ENCODE assay signal across 8 mouse cellular contexts in the genomic region with DNA sequence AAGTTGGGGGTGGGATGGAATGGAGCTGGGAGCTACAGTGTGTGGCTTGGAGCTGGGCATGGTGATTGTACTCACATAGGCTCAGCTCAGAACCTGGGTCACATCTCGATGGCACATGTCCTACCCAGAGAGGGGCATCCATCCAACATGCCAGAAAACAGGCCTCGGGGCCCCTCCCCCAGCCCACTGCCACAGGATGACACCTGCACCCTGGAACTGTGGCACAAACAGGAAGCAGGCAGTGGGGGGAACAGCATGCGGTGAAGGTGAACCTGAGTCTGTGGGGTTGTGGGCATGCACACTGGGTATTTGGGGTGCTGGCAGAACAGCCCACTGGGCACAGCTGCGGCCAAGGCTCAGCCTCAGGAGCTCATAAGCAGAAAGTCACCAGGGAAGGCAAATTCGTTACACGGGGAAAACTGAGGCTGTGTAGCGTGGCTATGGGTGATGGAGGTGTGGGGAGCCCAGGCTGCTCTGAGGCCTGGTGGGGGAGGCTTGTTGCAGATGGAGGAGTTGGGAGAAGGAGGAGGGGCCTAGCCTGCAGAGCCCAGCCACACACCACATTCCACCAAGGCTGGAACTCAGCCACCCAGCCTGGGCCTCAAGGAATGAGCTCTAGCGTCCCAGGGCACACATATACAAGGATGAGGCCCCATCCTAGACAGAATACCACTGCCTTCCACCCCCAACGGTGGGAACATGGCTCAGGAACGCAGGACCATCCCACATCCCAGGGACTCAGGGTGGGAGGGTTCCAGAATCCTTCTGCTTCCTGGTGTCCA. TPM values are rescaled to one million over a fixed set of nuclear protein-coding genes. Genes with fewer than 3 reads are reported as not detected.
DNase-seq lines count a peak whose midpoint lies in the region; ATAC-seq and TF ChIP-seq lines count a peak whose summit lies in the region.

No protein-coding gene starts in this region.

- peaks cover 44% of the 10 kb centered on the region for H3K36me3 ChIP-seq in forebrain, embryonic 10.5 days (replicated peaks)
- peaks cover 34% of the 10 kb centered on the region for H3K36me3 ChIP-seq in forebrain, postnatal 0 days (ENCODE audit: insufficient read depth)
- peaks cover 35% of the 10 kb centered on the region for H3K36me3 ChIP-seq in heart, embryonic 12.5 days
- peaks cover 30% of the 10 kb centered on the region for H3K36me3 ChIP-seq in limb, embryonic 14.5 days (ENCODE audit: control insufficient read depth, insufficient read depth, low read length)
- H3K36me3 ChIP-seq in stomach, embryonic 15.5 days: peaks cover 28% of the 10 kb centered on the region
- peaks cover 37% of the 10 kb centered on the region for H3K36me3 ChIP-seq in midbrain, embryonic 14.5 days (ENCODE audit: control insufficient read depth, insufficient read depth, low read length)

- no peak overlapping the region for H3K4me2 ChIP-seq in forebrain, postnatal 0 days (ENCODE audit: low read depth)
- peak overlapping the region; percentile 47 for H3K4me2 ChIP-seq in heart, embryonic 12.5 days
- peak overlapping the region; percentile 21 for H3K4me2 ChIP-seq in limb, embryonic 14.5 days (replicated peaks; ENCODE audit: low read depth, low read length, severe bottlenecking)
- peak overlapping the region; percentile 56 for H3K4me2 ChIP-seq in stomach, embryonic 15.5 days
- no peak overlapping the region for H3K4me2 ChIP-seq in midbrain, embryonic 14.5 days (ENCODE audit: low read length)

- peak overlapping the region; percentile 2 for H3K4me3 ChIP-seq in forebrain, embryonic 10.5 days
- no peak overlapping the region for H3K4me3 ChIP-seq in forebrain, postnatal 0 days (ENCODE audit: low read depth, low read length)
- H3K4me3 ChIP-seq in heart, embryonic 12.5 days: peak overlapping the region; percentile 14
- no peak overlapping the region for H3K4me3 ChIP-seq in limb, embryonic 14.5 days (replicated peaks; ENCODE audit: low read length)
- H3K4me3 ChIP-seq in stomach, embryonic 15.5 days (replicated peaks): peak overlapping the region; percentile 35
- no peak overlapping the region for H3K4me3 ChIP-seq in midbrain, embryonic 14.5 days (replicated peaks; ENCODE audit: low read depth, low read length)

- no peak for DNase-seq in forebrain, embryonic 10.5 days (ENCODE audit: extremely low spot score, low spot score)
- no peak for DNase-seq in forebrain, postnatal 0 days
- peak; percentile 86 for DNase-seq in 3T3-L1 (ENCODE audit: low read depth, low spot score)
- DNase-seq in limb, embryonic 14.5 days (ENCODE audit: low spot score): peak; percentile 82
- DNase-seq in adrenal gland, postnatal 4 days (ENCODE audit: low spot score in 2 of 2): no peak
- no peak for DNase-seq in midbrain, embryonic 14.5 days

- ATAC-seq in forebrain, postnatal 0 days: no peak
- ATAC-seq in heart, embryonic 12.5 days (ENCODE audit: insufficient number of reproducible peaks, low FRiP score): peak; percentile 63
- ATAC-seq in limb, embryonic 14.5 days (ENCODE audit: low FRiP score, low read depth): peak; percentile 82
- ATAC-seq in stomach, embryonic 15.5 days (ENCODE audit: insufficient read depth, low FRiP score, low read depth): peak; percentile 74
- ATAC-seq in midbrain, embryonic 14.5 days (ENCODE audit: low FRiP score, low TSS enrichment): no peak

- TF ChIP-seq CTCF in forebrain, postnatal 0 days (IDR thresholded peaks at IDR 0.05; ENCODE audit: low read depth): no peak

- H3K27ac ChIP-seq in forebrain, embryonic 10.5 days: no peak overlapping the region
- H3K27ac ChIP-seq in forebrain, postnatal 0 days (ENCODE audit: low read depth, low read length): no peak overlapping the region
- peak overlapping the region; percentile 91 for H3K27ac ChIP-seq in heart, embryonic 12.5 days (ENCODE audit: poor library complexity, severe bottlenecking)
- peak overlapping the region; percentile 85 for H3K27ac ChIP-seq in limb, embryonic 14.5 days (replicated peaks; ENCODE audit: low read depth, low read length)
- peak overlapping the region; percentile 95 for H3K27ac ChIP-seq in stomach, embryonic 15.5 days
- no peak overlapping the region for H3K27ac ChIP-seq in midbrain, embryonic 14.5 days (replicated peaks; ENCODE audit: low read depth, low read length)

- H3K4me1 ChIP-seq in forebrain, embryonic 10.5 days: peaks cover 35% of the 10 kb centered on the region
- H3K4me1 ChIP-seq in forebrain, postnatal 0 days (ENCODE audit: insufficient read depth): no peaks in the 10 kb centered on the region
- H3K4me1 ChIP-seq in heart, embryonic 12.5 days (replicated peaks): peaks cover 51% of the 10 kb centered on the region
- H3K4me1 ChIP-seq in limb, embryonic 14.5 days (ENCODE audit: control insufficient read depth, insufficient read depth, low read length): peaks cover 23% of the 10 kb centered on the region
- H3K4me1 ChIP-seq in stomach, embryonic 15.5 days: peaks cover 48% of the 10 kb centered on the region
- no peaks in the 10 kb centered on the region for H3K4me1 ChIP-seq in midbrain, embryonic 14.5 days (ENCODE audit: control insufficient read depth, insufficient read depth, low read length)

- no peaks in the 10 kb centered on the region for H3K9me3 ChIP-seq in forebrain, embryonic 10.5 days
- H3K9me3 ChIP-seq in forebrain, postnatal 0 days (ENCODE audit: low read length): no peaks in the 10 kb centered on the region
- H3K9me3 ChIP-seq in heart, embryonic 12.5 days (replicated peaks): no peaks in the 10 kb centered on the region
- H3K9me3 ChIP-seq in limb, embryonic 14.5 days (ENCODE audit: control insufficient read depth, low read length): no peaks in the 10 kb centered on the region
- no peaks in the 10 kb centered on the region for H3K9me3 ChIP-seq in stomach, embryonic 15.5 days
- no peaks in the 10 kb centered on the region for H3K9me3 ChIP-seq in midbrain, embryonic 14.5 days (ENCODE audit: control insufficient read depth, low read length)

- 73% methylated on average over 10 of the region's 10 CpGs for WGBS in forebrain, embryonic 10.5 days
- WGBS in forebrain, postnatal 0 days: 74% methylated on average over 10 of the region's 10 CpGs
- WGBS in heart, embryonic 12.5 days: 52% methylated on average over 10 of the region's 10 CpGs
- WGBS in limb, embryonic 14.5 days: 48% methylated on average over 10 of the region's 10 CpGs
- 43% methylated on average over 10 of the region's 10 CpGs for WGBS in stomach, embryonic 15.5 days
- WGBS in midbrain, embryonic 14.5 days: 77% methylated on average over 10 of the region's 10 CpGs

- no peak overlapping the region for H3K9ac ChIP-seq in forebrain, postnatal 0 days
- peak overlapping the region; percentile 54 for H3K9ac ChIP-seq in heart, embryonic 12.5 days
- H3K9ac ChIP-seq in limb, embryonic 14.5 days (ENCODE audit: low read depth, low read length, severe bottlenecking): peak overlapping the region; percentile 40
- peak overlapping the region; percentile 38; the same call in 1 of the 2 replicates for H3K9ac ChIP-seq in stomach, embryonic 15.5 days
- H3K9ac ChIP-seq in midbrain, embryonic 14.5 days (replicated peaks; ENCODE audit: low read length): no peak overlapping the region; the same call in 1 of the 2 replicates

- no peak for TF ChIP-seq POLR2A in limb, embryonic 14.5 days (IDR thresholded peaks at IDR 0.05; ENCODE audit: borderline replicate concordance, extremely low read depth, insufficient read depth, insufficient read length)

- H3K27me3 ChIP-seq in forebrain, embryonic 10.5 days (ENCODE audit: poor library complexity, severe bottlenecking): peaks cover 43% of the 10 kb centered on the region
- no peaks in the 10 kb centered on the region for H3K27me3 ChIP-seq in forebrain, postnatal 0 days (ENCODE audit: insufficient read depth, low read length)
- H3K27me3 ChIP-seq in heart, embryonic 12.5 days (replicated peaks): no peaks in the 10 kb centered on the region; the same call in 1 of the 2 replicates
- H3K27me3 ChIP-seq in limb, embryonic 14.5 days (ENCODE audit: control insufficient read depth, insufficient read depth, low read length): no peaks in the 10 kb centered on the region
- 0 out of 2 replicates have a peak, but pooled peaks cover 5% of the 10 kb centered on the region for H3K27me3 ChIP-seq in stomach, embryonic 15.5 days (replicated peaks)
- H3K27me3 ChIP-seq in midbrain, embryonic 14.5 days (ENCODE audit: control insufficient read depth, insufficient read depth, low read length): peaks cover 10% of the 10 kb centered on the region; the same call in 1 of the 2 replicates

RNA-seq across cellular contexts. Expression of gene Tbxa2r, which starts 0.9 kb away (rescaled TPM):
- 2.4 and 3.0 TPM in 2 replicates for polyA plus RNA-seq in forebrain, embryonic 10.5 days (2016; fragmentation: Nextera tagmentation; extraction: Ambion mirVana)
- 2.4 and 3.9 TPM in 2 replicates for total RNA-seq in forebrain, postnatal 0 days (2014; rRNA removed)
- polyA plus RNA-seq in forebrain, postnatal 0 days (2015; fragmentation: Nextera tagmentation; extraction: Ambion mirVana): 3.3 and 3.4 TPM in 2 replicates
- 13.4 TPM in 2 replicates for polyA plus RNA-seq in heart, embryonic 12.5 days (2016; fragmentation: Nextera tagmentation; extraction: Ambion mirVana)
- polyA plus RNA-seq in limb, embryonic 14.5 days (2012; rRNA removed): 9.2 and 13.7 TPM in 2 replicates
- 8.5 and 10.8 TPM in 2 replicates for polyA plus RNA-seq in limb, embryonic 14.5 days (2014; fragmentation: Nextera tagmentation; extraction: Ambion mirVana)
- 23.5 and 25.3 TPM in 2 replicates for polyA plus RNA-seq in stomach, embryonic 15.5 days (2015; fragmentation: Nextera tagmentation; extraction: Ambion mirVana)
- total RNA-seq in adrenal gland, postnatal 4 days (2021): 10 to 100 TPM; 27.3 to 30.6 TPM
- 2.9 and 3.7 TPM in 2 replicates for polyA plus RNA-seq in midbrain, embryonic 14.5 days (2014; fragmentation: Nextera tagmentation; extraction: Ambion mirVana)

RNA-seq across cellular contexts. Expression of gene Cactin, which starts 8.5 kb away (rescaled TPM):
- polyA plus RNA-seq in forebrain, embryonic 10.5 days (2016; fragmentation: Nextera tagmentation; extraction: Ambion mirVana): 56.0 and 56.7 TPM in 2 replicates
- 24.2 and 43.4 TPM in 2 replicates for total RNA-seq in forebrain, postnatal 0 days (2014; rRNA removed)
- polyA plus RNA-seq in forebrain, postnatal 0 days (2015; fragmentation: Nextera tagmentation; extraction: Ambion mirVana): 19.9 and 24.2 TPM in 2 replicates
- polyA plus RNA-seq in heart, embryonic 12.5 days (2016; fragmentation: Nextera tagmentation; extraction: Ambion mirVana): 37.3 and 40.3 TPM in 2 replicates
- 46.5 and 50.0 TPM in 2 replicates for polyA plus RNA-seq in limb, embryonic 14.5 days (2012; rRNA removed)
- 25.3 and 33.9 TPM in 2 replicates for polyA plus RNA-seq in limb, embryonic 14.5 days (2014; fragmentation: Nextera tagmentation; extraction: Ambion mirVana)
- 40.5 and 40.9 TPM in 2 replicates for polyA plus RNA-seq in stomach, embryonic 15.5 days (2015; fragmentation: Nextera tagmentation; extraction: Ambion mirVana)
- 10 to 100 TPM; 43.8 to 44.4 TPM for total RNA-seq in adrenal gland, postnatal 4 days (2021)
- 22.6 and 22.8 TPM in 2 replicates for polyA plus RNA-seq in midbrain, embryonic 14.5 days (2014; fragmentation: Nextera tagmentation; extraction: Ambion mirVana)

RNA-seq across cellular contexts. Expression of gene Gipc3, which starts 13.7 kb away (rescaled TPM):
- polyA plus RNA-seq in forebrain, embryonic 10.5 days (2016; fragmentation: Nextera tagmentation; extraction: Ambion mirVana): not detected in 2 replicates
- 0.15 TPM in 1 of 2 replicates, not detected in the other for total RNA-seq in forebrain, postnatal 0 days (2014; rRNA removed)
- polyA plus RNA-seq in forebrain, postnatal 0 days (2015; fragmentation: Nextera tagmentation; extraction: Ambion mirVana): not detected in 2 replicates
- not detected in 2 replicates for polyA plus RNA-seq in heart, embryonic 12.5 days (2016; fragmentation: Nextera tagmentation; extraction: Ambion mirVana)
- 0.09 and 0.12 TPM in 2 replicates for polyA plus RNA-seq in limb, embryonic 14.5 days (2012; rRNA removed)
- polyA plus RNA-seq in limb, embryonic 14.5 days (2014; fragmentation: Nextera tagmentation; extraction: Ambion mirVana): 0.06 TPM in 2 replicates
- polyA plus RNA-seq in stomach, embryonic 15.5 days (2015; fragmentation: Nextera tagmentation; extraction: Ambion mirVana): 0.04 and 0.12 TPM in 2 replicates
- total RNA-seq in adrenal gland, postnatal 4 days (2021): 1 to 10 TPM; 2.3 to 2.6 TPM
- polyA plus RNA-seq in midbrain, embryonic 14.5 days (2014; fragmentation: Nextera tagmentation; extraction: Ambion mirVana): not detected in 2 replicates

RNA-seq across cellular contexts. Expression of gene Hmg20b, which starts 20.9 kb away (rescaled TPM):
- 101 and 108 TPM in 2 replicates for polyA plus RNA-seq in forebrain, embryonic 10.5 days (2016; fragmentation: Nextera tagmentation; extraction: Ambion mirVana)
- 15.1 and 21.6 TPM in 2 replicates for total RNA-seq in forebrain, postnatal 0 days (2014; rRNA removed)
- 25.1 and 25.2 TPM in 2 replicates for polyA plus RNA-seq in forebrain, postnatal 0 days (2015; fragmentation: Nextera tagmentation; extraction: Ambion mirVana)
- polyA plus RNA-seq in heart, embryonic 12.5 days (2016; fragmentation: Nextera tagmentation; extraction: Ambion mirVana): 107 and 109 TPM in 2 replicates
- 135 and 137 TPM in 2 replicates for polyA plus RNA-seq in limb, embryonic 14.5 days (2012; rRNA removed)
- polyA plus RNA-seq in limb, embryonic 14.5 days (2014; fragmentation: Nextera tagmentation; extraction: Ambion mirVana): 92.9 and 104 TPM in 2 replicates
- 78.8 and 79.1 TPM in 2 replicates for polyA plus RNA-seq in stomach, embryonic 15.5 days (2015; fragmentation: Nextera tagmentation; extraction: Ambion mirVana)
- 100 to 1,000 TPM; 107 to 108 TPM for total RNA-seq in adrenal gland, postnatal 4 days (2021)
- 30.6 and 36.5 TPM in 2 replicates for polyA plus RNA-seq in midbrain, embryonic 14.5 days (2014; fragmentation: Nextera tagmentation; extraction: Ambion mirVana)

RNA-seq across cellular contexts. Expression of gene Mfsd12, which starts 27.9 kb away (rescaled TPM):
- polyA plus RNA-seq in forebrain, embryonic 10.5 days (2016; fragmentation: Nextera tagmentation; extraction: Ambion mirVana): 6.7 and 7.5 TPM in 2 replicates
- total RNA-seq in forebrain, postnatal 0 days (2014; rRNA removed): 19.8 and 23.4 TPM in 2 replicates
- 10.1 TPM in 2 replicates for polyA plus RNA-seq in forebrain, postnatal 0 days (2015; fragmentation: Nextera tagmentation; extraction: Ambion mirVana)
- polyA plus RNA-seq in heart, embryonic 12.5 days (2016; fragmentation: Nextera tagmentation; extraction: Ambion mirVana): 13.0 and 13.4 TPM in 2 replicates
- polyA plus RNA-seq in limb, embryonic 14.5 days (2012; rRNA removed): 12.0 and 18.5 TPM in 2 replicates
- 6.8 and 8.0 TPM in 2 replicates for polyA plus RNA-seq in limb, embryonic 14.5 days (2014; fragmentation: Nextera tagmentation; extraction: Ambion mirVana)
- polyA plus RNA-seq in stomach, embryonic 15.5 days (2015; fragmentation: Nextera tagmentation; extraction: Ambion mirVana): 12.8 and 13.6 TPM in 2 replicates
- 10 to 100 TPM; 21.2 to 22.0 TPM for total RNA-seq in adrenal gland, postnatal 4 days (2021)
- polyA plus RNA-seq in midbrain, embryonic 14.5 days (2014; fragmentation: Nextera tagmentation; extraction: Ambion mirVana): 5.9 and 9.2 TPM in 2 replicates

Comparison
In these comparisons a context has a peak if more than half of its experiments do, and no peak if none do; other contexts are left out.
1. H3K4me3 ChIP-seq: peak in forebrain, embryonic 10.5 days (single experiment), heart, embryonic 12.5 days (single experiment) and stomach, embryonic 15.5 days (single experiment); none in forebrain, postnatal 0 days (single experiment), limb, embryonic 14.5 days (single experiment) and midbrain, embryonic 14.5 days (single experiment).
2. DNase-seq: peak in 3T3-L1 (single experiment) and limb, embryonic 14.5 days (single experiment); none in forebrain, embryonic 10.5 days (single experiment), forebrain, postnatal 0 days (single experiment), adrenal gland, postnatal 4 days (0 of 2) and midbrain, embryonic 14.5 days (single experiment).
3. H3K27ac ChIP-seq: peak in heart, embryonic 12.5 days (single experiment), limb, embryonic 14.5 days (single experiment) and stomach, embryonic 15.5 days (single experiment); none in forebrain, embryonic 10.5 days (single experiment), forebrain, postnatal 0 days (single experiment) and midbrain, embryonic 14.5 days (single experiment).
4. ATAC-seq: peak in heart, embryonic 12.5 days (single experiment), limb, embryonic 14.5 days (single experiment) and stomach, embryonic 15.5 days (single experiment); none in forebrain, postnatal 0 days (single experiment) and midbrain, embryonic 14.5 days (single experiment).
5. H3K4me2 ChIP-seq: peak in heart, embryonic 12.5 days (single experiment), limb, embryonic 14.5 days (single experiment) and stomach, embryonic 15.5 days (single experiment); none in forebrain, postnatal 0 days (single experiment) and midbrain, embryonic 14.5 days (single experiment).
6. H3K9ac ChIP-seq: peak in heart, embryonic 12.5 days (single experiment), limb, embryonic 14.5 days (single experiment) and stomach, embryonic 15.5 days (single experiment); none in forebrain, postnatal 0 days (single experiment) and midbrain, embryonic 14.5 days (single experiment).